Mouse (Mus musculus): Measurements from ENCODE around the gene H2al1k. TPM values are rescaled to one million over a fixed set of nuclear protein-coding genes. Genes with fewer than 3 reads are reported as not detected.
"Not testable (repeated sequence)": the region's sequence is repeated elsewhere in the genome, so short reads cannot be mapped to it uniquely, and the experiment has no call there.

H2al1k gene
- not detected in 2 replicates for polyA plus RNA-seq (2015; fragmentation: Nextera tagmentation; extraction: Ambion mirVana)

GRCm38 (mm10) chrX:9350327-9350726 is at the start of gene H2al1k:
TSS of gene H2al1k (plus strand) at chrX:9350627.
- not testable (repeated sequence) for H3K9ac ChIP-seq (replicated peaks; ENCODE audit: low read length); H3K4me2 ChIP-seq (replicated peaks; ENCODE audit: low read depth, low read length); H3K4me1 ChIP-seq (ENCODE audit: insufficient read depth, low read length); H3K27me3 ChIP-seq (ENCODE audit: insufficient read depth, low read length); H3K36me3 ChIP-seq (ENCODE audit: insufficient read depth, low read length); H3K4me3 ChIP-seq (ENCODE audit: low read length); ATAC-seq (ENCODE audit: low FRiP score, low TSS enrichment); H3K27ac ChIP-seq (ENCODE audit: low read length); H3K9me3 ChIP-seq (ENCODE audit: low read length)
- WGBS: no CpG with 5 or more reads among the region's 2 CpGs

DNA sequence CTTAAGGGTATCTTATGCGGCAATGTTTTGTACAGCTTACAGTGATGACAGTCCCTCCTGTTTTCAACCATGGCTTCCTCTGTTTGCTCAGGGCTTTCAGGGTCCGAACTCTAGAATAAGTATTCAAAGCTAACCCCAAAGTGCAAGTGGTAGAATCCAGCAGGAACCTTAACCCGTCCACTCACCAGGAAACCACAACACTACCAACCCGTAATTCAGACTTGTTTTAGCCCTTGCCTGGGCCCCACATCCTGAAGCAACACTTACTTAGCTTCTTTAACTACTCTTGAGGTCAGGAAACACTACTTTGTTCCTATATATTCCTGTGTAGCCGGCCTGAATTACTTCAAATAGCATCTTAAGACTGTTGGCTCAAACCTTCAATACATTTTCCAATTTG is 47.6 kb upstream of the H2al1k start:
- Histone ChIP-seq H3K27ac (ENCODE audit: low read length) (no peak overlapping the region), H3K9me3 (ENCODE audit: low read length) (no peaks in the 10 kb centered on the region), H3K9ac (replicated peaks; ENCODE audit: low read length) (no peak overlapping the region), H3K36me3 (ENCODE audit: insufficient read depth, low read length) (no peaks in the 10 kb centered on the region), H3K4me1 (ENCODE audit: insufficient read depth, low read length) (no peaks in the 10 kb centered on the region), H3K27me3 (ENCODE audit: insufficient read depth, low read length) (no peaks in the 10 kb centered on the region), H3K4me3 (ENCODE audit: low read length) (no peak overlapping the region), H3K4me2 (replicated peaks; ENCODE audit: low read depth, low read length) (no peak overlapping the region)
- WGBS: 78% methylated on average over 5 of the region's 5 CpGs
- ATAC-seq (ENCODE audit: low FRiP score, low TSS enrichment): no peak

DNA sequence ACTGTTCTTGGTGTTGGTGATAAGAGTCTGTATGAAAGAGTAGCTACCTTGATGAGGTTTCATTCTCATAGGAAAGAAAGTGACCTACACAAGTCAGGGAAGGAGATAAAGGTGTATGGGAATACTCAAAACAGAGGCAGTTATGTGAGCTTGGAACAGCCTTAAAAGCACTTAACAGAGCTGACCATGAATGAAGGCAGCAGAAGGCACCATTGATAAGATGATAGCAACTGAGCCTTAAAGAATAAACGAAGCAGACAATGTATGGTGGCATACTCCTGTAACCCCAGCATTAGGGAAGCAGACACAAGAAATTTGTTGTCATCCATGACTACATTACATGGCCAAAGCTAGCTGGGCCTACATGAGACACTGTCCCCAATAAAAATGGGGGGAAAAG is 47.0 kb upstream of the H2al1k start:
- H3K9me3 ChIP-seq (ENCODE audit: low read length): no peaks in the 10 kb centered on the region
- H3K27me3 ChIP-seq (ENCODE audit: insufficient read depth, low read length): no peaks in the 10 kb centered on the region
- no peaks in the 10 kb centered on the region for H3K36me3 ChIP-seq (ENCODE audit: insufficient read depth, low read length)
- no peak overlapping the region for H3K27ac ChIP-seq (ENCODE audit: low read length)
- no peak for ATAC-seq (ENCODE audit: low FRiP score, low TSS enrichment)
- no peak overlapping the region for H3K4me3 ChIP-seq (ENCODE audit: low read length)
- H3K9ac ChIP-seq (replicated peaks; ENCODE audit: low read length): no peak overlapping the region
- no peaks in the 10 kb centered on the region for H3K4me1 ChIP-seq (ENCODE audit: insufficient read depth, low read length)
- 81% methylated on average over 1 of the region's 1 CpGs for WGBS
- no peak overlapping the region for H3K4me2 ChIP-seq (replicated peaks; ENCODE audit: low read depth, low read length)

GRCm38 (mm10) chrX:9316457-9316856 is 34.0 kb upstream of the H2al1k start:
- H3K4me3 ChIP-seq (ENCODE audit: low read length): not testable (repeated sequence)

DNA sequence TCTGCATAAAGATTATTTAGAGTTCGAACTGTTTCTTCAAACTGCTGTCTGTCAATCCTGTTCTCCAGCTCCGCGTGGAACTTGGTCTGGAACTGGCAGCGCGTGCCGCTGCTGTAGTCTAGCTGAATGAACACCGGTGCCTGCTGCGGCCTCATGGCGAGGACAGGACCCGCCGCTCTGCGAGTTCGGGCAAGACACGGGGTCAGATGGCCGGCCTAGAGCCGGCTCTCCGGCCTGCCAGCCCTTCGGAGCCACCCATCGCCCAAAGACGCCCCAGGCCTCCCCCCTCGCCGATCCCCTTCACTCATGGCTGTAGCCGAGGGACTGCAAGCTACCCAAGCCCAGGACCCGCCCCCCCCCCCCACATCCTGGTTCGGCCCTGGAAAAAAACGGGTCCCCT is 22.5 kb upstream of the H2al1k start:
- not testable (repeated sequence) for H3K4me1 ChIP-seq (ENCODE audit: insufficient read depth, low read length); H3K9me3 ChIP-seq (ENCODE audit: low read length); H3K27ac ChIP-seq (ENCODE audit: low read length); H3K27me3 ChIP-seq (ENCODE audit: insufficient read depth, low read length); H3K36me3 ChIP-seq (ENCODE audit: insufficient read depth, low read length); H3K9ac ChIP-seq (replicated peaks; ENCODE audit: low read length); ATAC-seq (ENCODE audit: low FRiP score, low TSS enrichment); H3K4me3 ChIP-seq (ENCODE audit: low read length); H3K4me2 ChIP-seq (replicated peaks; ENCODE audit: low read depth, low read length)
- WGBS: 92% methylated on average over 20 of the region's 26 CpGs

More at GRCm38 (mm10) chrX:9316457-9316856, 34.0 kb upstream of the H2al1k start:
- H3K9ac ChIP-seq (replicated peaks; ENCODE audit: low read length); H3K36me3 ChIP-seq (ENCODE audit: insufficient read depth, low read length); H3K9me3 ChIP-seq (ENCODE audit: low read length); H3K4me2 ChIP-seq (replicated peaks; ENCODE audit: low read depth, low read length); H3K27ac ChIP-seq (ENCODE audit: low read length); ATAC-seq (ENCODE audit: low FRiP score, low TSS enrichment); H3K4me1 ChIP-seq (ENCODE audit: insufficient read depth, low read length); H3K27me3 ChIP-seq (ENCODE audit: insufficient read depth, low read length): not testable (repeated sequence)

- H3K9me3 ChIP-seq (ENCODE audit: low read length); H3K4me1 ChIP-seq (ENCODE audit: insufficient read depth, low read length); ATAC-seq (ENCODE audit: low FRiP score, low TSS enrichment); H3K4me2 ChIP-seq (replicated peaks; ENCODE audit: low read depth, low read length); H3K4me3 ChIP-seq (ENCODE audit: low read length); H3K27ac ChIP-seq (ENCODE audit: low read length); H3K36me3 ChIP-seq (ENCODE audit: insufficient read depth, low read length); H3K27me3 ChIP-seq (ENCODE audit: insufficient read depth, low read length); H3K9ac ChIP-seq (replicated peaks; ENCODE audit: low read length): not testable (repeated sequence)
- WGBS: 86% methylated on average over 12 of the region's 12 CpGs
Measured at GRCm38 (mm10) chrX:9332366-9332962, 18.0 kb upstream of the H2al1k start.

- WGBS: 58% methylated on average over 1 of the region's 2 CpGs
- not testable (repeated sequence) for H3K36me3 ChIP-seq (ENCODE audit: insufficient read depth, low read length); H3K9ac ChIP-seq (replicated peaks; ENCODE audit: low read length); H3K9me3 ChIP-seq (ENCODE audit: low read length); H3K27me3 ChIP-seq (ENCODE audit: insufficient read depth, low read length); H3K27ac ChIP-seq (ENCODE audit: low read length); H3K4me1 ChIP-seq (ENCODE audit: insufficient read depth, low read length); ATAC-seq (ENCODE audit: low FRiP score, low TSS enrichment); H3K4me2 ChIP-seq (replicated peaks; ENCODE audit: low read depth, low read length); H3K4me3 ChIP-seq (ENCODE audit: low read length)
Measured at GRCm38 (mm10) chrX:9333035-9333434, 17.4 kb upstream of the H2al1k start.

GRCm38 (mm10) chrX:9334996-9335395 is 15.4 kb upstream of the H2al1k start:
- H3K27ac ChIP-seq (ENCODE audit: low read length); H3K27me3 ChIP-seq (ENCODE audit: insufficient read depth, low read length); H3K9me3 ChIP-seq (ENCODE audit: low read length); H3K36me3 ChIP-seq (ENCODE audit: insufficient read depth, low read length); H3K4me1 ChIP-seq (ENCODE audit: insufficient read depth, low read length); H3K4me3 ChIP-seq (ENCODE audit: low read length); H3K9ac ChIP-seq (replicated peaks; ENCODE audit: low read length); H3K4me2 ChIP-seq (replicated peaks; ENCODE audit: low read depth, low read length); ATAC-seq (ENCODE audit: low FRiP score, low TSS enrichment): not testable (repeated sequence)
- WGBS: 85% methylated on average over 1 of the region's 1 CpGs

GRCm38 (mm10) chrX:9374012-9374411 is 23.6 kb downstream of the H2al1k start:
- not testable (repeated sequence) for H3K27me3 ChIP-seq (ENCODE audit: insufficient read depth, low read length); H3K4me3 ChIP-seq (ENCODE audit: low read length); H3K36me3 ChIP-seq (ENCODE audit: insufficient read depth, low read length); ATAC-seq (ENCODE audit: low FRiP score, low TSS enrichment); H3K9ac ChIP-seq (replicated peaks; ENCODE audit: low read length); H3K27ac ChIP-seq (ENCODE audit: low read length); H3K4me2 ChIP-seq (replicated peaks; ENCODE audit: low read depth, low read length); H3K4me1 ChIP-seq (ENCODE audit: insufficient read depth, low read length); H3K9me3 ChIP-seq (ENCODE audit: low read length)
- WGBS: 41% methylated on average over 2 of the region's 2 CpGs

- H3K9me3 ChIP-seq (ENCODE audit: low read length); H3K36me3 ChIP-seq (ENCODE audit: insufficient read depth, low read length); H3K4me2 ChIP-seq (replicated peaks; ENCODE audit: low read depth, low read length); H3K4me1 ChIP-seq (ENCODE audit: insufficient read depth, low read length); H3K27me3 ChIP-seq (ENCODE audit: insufficient read depth, low read length); ATAC-seq (ENCODE audit: low FRiP score, low TSS enrichment); H3K27ac ChIP-seq (ENCODE audit: low read length); H3K9ac ChIP-seq (replicated peaks; ENCODE audit: low read length); H3K4me3 ChIP-seq (ENCODE audit: low read length): not testable (repeated sequence)
Measured at GRCm38 (mm10) chrX:9375927-9376326, 25.5 kb downstream of the H2al1k start.

All from kidney, embryonic 16.5 days (tissue).